Mouse (Mus musculus) hindbrain, embryonic 10.5 days (tissue): ENCODE data around the gene Tlk2. TPM values are rescaled to one million over a fixed set of nuclear protein-coding genes. Genes with fewer than 3 reads are reported as not detected.
"Not testable (repeated sequence)": the region's sequence is repeated elsewhere in the genome, so short reads cannot be mapped to it uniquely, and the experiment has no call there.

ENCODE experiments used
- DNase-seq: peaks from one replicate; pipeline ENCODE4 v3.0.0-alpha.2; 2017; ENCODE audit warnings: low spot score
- H3K27ac ChIP-seq: fragments of 300-500 bp; sonication (generic); 2 replicates; pipeline ENCODE4 v1.5.1; 2016; ENCODE audit warnings: mild to moderate bottlenecking, moderate library complexity
- H3K27me3 ChIP-seq: fragments of 300-500 bp; sonication (generic); 2 replicates; pipeline ENCODE4 v1.6.1; 2016; ENCODE audit warnings: mild to moderate bottlenecking; ENCODE audit not compliant: poor library complexity, insufficient read depth, severe bottlenecking
- H3K36me3 ChIP-seq: fragments of 300-500 bp; sonication (generic); 2 replicates; pipeline ENCODE4 v1.6.1; 2016; ENCODE audit warnings: mild to moderate bottlenecking, moderate library complexity
- H3K4me1 ChIP-seq: fragments of 300-500 bp; sonication (generic); replicated peaks from 2 replicates; pipeline ENCODE4 v1.6.1; 2016; ENCODE audit warnings: mild to moderate bottlenecking
- H3K4me3 ChIP-seq: fragments of 300-500 bp; sonication (generic); 2 replicates; pipeline ENCODE4 v1.5.1; 2016; ENCODE audit warnings: mild to moderate bottlenecking, moderate library complexity
- H3K9me3 ChIP-seq: fragments of 300-500 bp; sonication (generic); 2 replicates; pipeline ENCODE4 v1.6.1; 2016; ENCODE audit warnings: mild to moderate bottlenecking, moderate library complexity
- WGBS: fragments of 180-500 bp; shearing (Covaris S2); methylation state at CpG from one replicate; pipeline ENCODE4 v1.1.7; 2016; 5-methylcytosine and 5-hydroxymethylcytosine counted together
- polyA plus RNA-seq: library from polyadenylated mRNA; unstranded; fragments of >200 nt; fragmentation: Nextera tagmentation; extraction: Ambion mirVana; gene quantifications from 2 replicates; pipeline ENCODE4 v1.2.1, GENCODE M21; 2016

Tlk2 gene
- 18.7 and 21.9 TPM in 2 replicates for polyA plus RNA-seq

DNA sequence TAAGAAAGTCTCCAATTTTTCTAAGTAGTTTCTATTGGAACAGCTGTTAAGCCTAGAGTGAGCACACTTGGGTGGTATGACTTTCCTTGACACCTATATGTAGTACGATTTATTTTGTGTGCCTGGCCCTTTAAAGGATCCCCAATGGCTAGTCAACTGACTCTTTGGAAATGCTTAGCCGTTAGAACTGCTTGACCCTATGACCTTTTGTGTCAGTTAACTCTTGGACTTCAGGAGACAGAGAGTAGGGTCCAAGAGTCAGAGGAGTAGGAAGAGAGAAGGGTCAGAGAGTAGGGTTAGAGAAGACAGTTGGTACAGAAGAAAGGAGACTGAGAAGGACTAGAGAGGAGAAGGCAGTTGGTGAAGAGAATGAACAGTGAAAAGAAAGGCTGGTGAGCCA lies at the start of gene Tlk2:
Tlk2 (plus strand) TSS at position 292 of the 400 bp plus-strand sequence.
- Histone ChIP-seq H3K9me3 (no peaks in the 10 kb centered on the region), H3K4me1 (peaks cover 29% of the 10 kb centered on the region), H3K36me3 (peaks cover 13% of the 10 kb centered on the region; the same call in 1 of the 2 replicates), H3K27me3 (no peaks in the 10 kb centered on the region), H3K4me3 (peak within 1 kb of the TSS; percentile 97), H3K27ac (no peak within 1 kb of the TSS)
- DNase-seq = no peak
- WGBS = 39% methylated on average over 2 of the region's 2 CpGs

DNA sequence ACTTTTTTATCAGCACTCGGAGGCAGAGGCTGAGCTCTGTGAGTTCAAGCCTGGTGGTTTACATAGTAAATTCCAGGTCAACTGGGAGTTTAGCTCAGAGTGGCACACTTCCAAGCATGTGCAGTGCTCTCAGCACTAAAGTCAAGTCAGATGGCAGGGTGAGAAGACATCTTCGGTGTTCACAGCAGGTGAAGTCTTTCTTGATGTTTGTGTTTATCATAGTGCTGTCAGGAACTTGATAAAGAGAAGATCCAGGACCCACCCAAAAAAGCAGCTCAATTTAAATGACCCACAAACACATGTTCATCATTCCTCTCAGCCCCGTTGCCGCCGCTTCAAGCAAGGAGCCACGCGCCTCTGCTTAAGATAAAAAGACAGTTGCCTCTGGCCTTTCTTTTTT lies 42.9 kb upstream of the Tlk2 start:
- Histone ChIP-seq H3K9me3 (no peaks in the 10 kb centered on the region), H3K27ac (no peak overlapping the region), H3K4me3 (no peak overlapping the region), H3K4me1 (no peaks in the 10 kb centered on the region), H3K27me3 (no peaks in the 10 kb centered on the region), H3K36me3 (peaks cover 99% of the 10 kb centered on the region)
- WGBS = 96% methylated on average over 7 of the region's 7 CpGs
- no peak for DNase-seq

- not testable (repeated sequence) for H3K9me3 ChIP-seq, H3K4me1 ChIP-seq, H3K27me3 ChIP-seq, H3K27ac ChIP-seq, H3K4me3 ChIP-seq, DNase-seq
- H3K36me3 ChIP-seq = peaks cover 95% of the 10 kb centered on the region
- 91% methylated on average over 2 of the region's 2 CpGs for WGBS
Observed at GRCm38 (mm10) chr11:105137255-105137654, 41.4 kb upstream of the Tlk2 start.

- peaks cover 62% of the 10 kb centered on the region for H3K36me3 ChIP-seq
- WGBS = 94% methylated on average over 7 of the region's 8 CpGs
- not testable (repeated sequence) for H3K27me3 ChIP-seq, H3K4me3 ChIP-seq, H3K9me3 ChIP-seq, H3K4me1 ChIP-seq, H3K27ac ChIP-seq, DNase-seq
Observed at GRCm38 (mm10) chr11:105140512-105140911, 38.1 kb upstream of the Tlk2 start.

DNA sequence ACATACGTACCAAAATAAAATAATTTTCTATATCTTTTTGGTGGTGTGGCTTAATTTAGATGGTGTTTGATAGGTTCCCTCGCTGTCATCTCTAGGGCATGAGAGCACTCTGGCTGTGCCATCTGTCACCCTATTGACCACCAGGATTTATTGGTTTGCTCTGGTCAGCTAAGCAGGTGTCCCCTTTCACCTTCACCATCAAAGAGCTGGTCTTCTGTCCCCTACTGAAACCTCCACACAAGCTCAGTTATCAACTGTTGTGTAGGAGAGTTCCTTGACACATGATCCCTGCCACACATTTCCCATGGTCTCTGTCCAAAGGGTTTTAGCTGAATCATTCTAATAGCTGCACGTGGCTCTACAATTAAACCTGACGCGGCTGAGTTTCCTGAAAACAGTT lies 37.5 kb upstream of the Tlk2 start:
- no peak overlapping the region for H3K27ac ChIP-seq
- WGBS = 93% methylated on average over 5 of the region's 5 CpGs
- H3K27me3 ChIP-seq = no peaks in the 10 kb centered on the region
- no peak for DNase-seq
- no peak overlapping the region for H3K4me3 ChIP-seq
- no peaks in the 10 kb centered on the region for H3K9me3 ChIP-seq
- H3K4me1 ChIP-seq = no peaks in the 10 kb centered on the region
- peaks cover 56% of the 10 kb centered on the region for H3K36me3 ChIP-seq

- no peaks in the 10 kb centered on the region for H3K4me1 ChIP-seq
- DNase-seq = no peak
- H3K4me3 ChIP-seq = no peak overlapping the region
- H3K27ac ChIP-seq = no peak overlapping the region
- H3K9me3 ChIP-seq = no peaks in the 10 kb centered on the region
- H3K36me3 ChIP-seq = peaks cover 32% of the 10 kb centered on the region
- H3K27me3 ChIP-seq = no peaks in the 10 kb centered on the region
Observed at GRCm38 (mm10) chr11:105143564-105143963, 35.0 kb upstream of the Tlk2 start.

- no peak overlapping the region for H3K27ac ChIP-seq
- no peak for DNase-seq
- WGBS = 82% methylated on average over 3 of the region's 3 CpGs
- no peaks in the 10 kb centered on the region for H3K27me3 ChIP-seq
- H3K4me3 ChIP-seq = no peak overlapping the region
- peaks cover 26% of the 10 kb centered on the region for H3K36me3 ChIP-seq
- no peaks in the 10 kb centered on the region for H3K9me3 ChIP-seq
- no peaks in the 10 kb centered on the region for H3K4me1 ChIP-seq
Observed at GRCm38 (mm10) chr11:105144084-105144483, 34.5 kb upstream of the Tlk2 start.

- Histone ChIP-seq H3K27me3 (no peaks in the 10 kb centered on the region), H3K4me3 (no peak overlapping the region), H3K9me3 (no peaks in the 10 kb centered on the region), H3K4me1 (no peaks in the 10 kb centered on the region), H3K36me3 (peaks cover 21% of the 10 kb centered on the region), H3K27ac (no peak overlapping the region)
- no peak for DNase-seq
- WGBS = 83% methylated on average over 11 of the region's 11 CpGs
Observed at GRCm38 (mm10) chr11:105144508-105145210, 33.9 kb upstream of the Tlk2 start.

DNA sequence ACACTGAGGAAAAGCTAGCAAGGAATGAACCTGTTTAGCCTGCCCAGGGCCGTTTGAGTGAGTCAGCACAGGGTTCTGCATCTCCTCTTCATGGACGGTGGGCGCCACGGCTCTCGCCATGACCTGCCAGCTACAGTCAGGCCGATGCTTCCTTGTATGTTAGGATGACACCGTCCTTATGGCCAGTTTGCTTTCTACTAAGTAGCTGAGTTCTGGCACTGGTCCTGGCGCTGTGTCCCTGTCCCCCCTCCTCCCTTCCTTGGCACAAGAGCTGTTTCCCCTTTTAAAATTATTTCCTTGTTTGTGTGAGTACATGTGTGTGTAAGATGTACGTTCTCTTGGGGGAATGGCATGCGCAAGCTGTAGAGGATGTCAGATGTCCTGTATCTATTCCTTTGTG lies 33.4 kb upstream of the Tlk2 start:
- H3K27ac ChIP-seq = no peak overlapping the region
- H3K4me1 ChIP-seq = no peaks in the 10 kb centered on the region
- H3K27me3 ChIP-seq = peaks cover 1% of the 10 kb centered on the region; the same call in 1 of the 2 replicates
- no peaks in the 10 kb centered on the region for H3K9me3 ChIP-seq
- WGBS = 92% methylated on average over 10 of the region's 10 CpGs
- DNase-seq = no peak
- no peak overlapping the region for H3K4me3 ChIP-seq
- H3K36me3 ChIP-seq = peaks cover 15% of the 10 kb centered on the region

GRCm38 (mm10) chr11:105146593-105146992 lies 32.0 kb upstream of the Tlk2 start, which contains the start of gene Gm10842:
Gm10842 (plus strand) TSS chr11:105146893.
- H3K4me1 ChIP-seq = peaks cover 7% of the 10 kb centered on the region
- H3K4me3 ChIP-seq = no peak within 1 kb of the TSS
- WGBS = 69% methylated on average over 3 of the region's 3 CpGs
- H3K9me3 ChIP-seq = no peaks in the 10 kb centered on the region
- DNase-seq = no peak
- H3K36me3 ChIP-seq = peaks cover 2% of the 10 kb centered on the region; the same call in 1 of the 2 replicates
- H3K27me3 ChIP-seq = peaks cover 8% of the 10 kb centered on the region
- H3K27ac ChIP-seq = no peak within 1 kb of the TSS

- 85% methylated on average over 3 of the region's 3 CpGs for WGBS
- DNase-seq = no peak
Observed at GRCm38 (mm10) chr11:105149353-105149752, 29.3 kb upstream of the Tlk2 start.

DNA sequence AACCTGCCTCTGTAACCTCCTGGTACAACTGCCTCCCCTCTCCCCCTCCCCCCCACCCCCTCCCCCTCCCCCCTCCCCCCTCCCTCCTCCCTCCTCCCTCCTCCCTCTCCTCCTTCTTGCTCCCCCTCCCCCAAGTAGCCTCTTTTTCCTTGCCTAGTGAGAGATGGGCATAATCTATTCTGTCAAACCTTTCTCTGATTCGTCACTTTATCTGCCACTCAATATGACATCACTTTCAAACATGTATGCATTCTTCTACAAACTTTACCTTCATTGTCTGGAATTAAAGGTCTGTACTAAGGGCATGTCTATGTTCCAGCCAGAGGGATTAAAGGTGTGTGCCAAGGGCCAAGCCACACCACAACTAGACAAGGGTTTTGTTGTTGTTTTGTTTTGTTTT lies 28.8 kb upstream of the Tlk2 start:
- Histone ChIP-seq H3K9me3 (no peaks in the 10 kb centered on the region), H3K36me3 (no peaks in the 10 kb centered on the region), H3K27me3 (peaks cover 8% of the 10 kb centered on the region), H3K4me3 (no peak overlapping the region), H3K27ac (no peak overlapping the region), H3K4me1 (peaks cover 28% of the 10 kb centered on the region)
- no peak for DNase-seq
- 94% methylated on average over 1 of the region's 1 CpGs for WGBS

More at GRCm38 (mm10) chr11:105149353-105149752, 29.3 kb upstream of the Tlk2 start:
- Histone ChIP-seq H3K27ac (no peak overlapping the region), H3K4me3 (no peak overlapping the region), H3K4me1 (peaks cover 28% of the 10 kb centered on the region), H3K36me3 (no peaks in the 10 kb centered on the region), H3K27me3 (peaks cover 8% of the 10 kb centered on the region), H3K9me3 (no peaks in the 10 kb centered on the region)

- peaks cover 32% of the 10 kb centered on the region for H3K4me1 ChIP-seq
- no peak for DNase-seq
- H3K27ac ChIP-seq = no peak overlapping the region
- no peaks in the 10 kb centered on the region for H3K9me3 ChIP-seq
- no peak overlapping the region for H3K4me3 ChIP-seq
- 65% methylated on average over 4 of the region's 4 CpGs for WGBS
- no peaks in the 10 kb centered on the region for H3K36me3 ChIP-seq
- H3K27me3 ChIP-seq = peaks cover 8% of the 10 kb centered on the region
Observed at GRCm38 (mm10) chr11:105150691-105151090, 27.9 kb upstream of the Tlk2 start.
